Mouse (Mus musculus): ENCODE measurements around the gene Eftud2. TPM values are rescaled to one million over a fixed set of nuclear protein-coding genes. Genes with fewer than 3 reads are reported as not detected.

Gene Eftud2
- 239 and 255 TPM in 2 replicates for polyA plus RNA-seq (2014; fragmentation: Nextera tagmentation; extraction: Ambion mirVana)

GRCm38 (mm10) chr11:102880585-102881313 is at the start of gene Eftud2, which contains the start of gene Ccdc103:
Gene Eftud2 (minus strand): TSS chr11:102880985.
Gene Ccdc103 (plus strand): TSS chr11:102881204.
- under 1% methylated on average over 62 of the region's 62 CpGs for WGBS
- peaks cover 10% of the 10 kb centered on the region for H3K4me1 ChIP-seq (ENCODE audit: control insufficient read depth, insufficient read depth, low read length)

GRCm38 (mm10) chr11:102925351-102925717 is 44.5 kb upstream of the Eftud2 start:
- H3K27me3 ChIP-seq (ENCODE audit: control insufficient read depth, insufficient read depth, low read length): no peaks in the 10 kb centered on the region
- H3K4me3 ChIP-seq (ENCODE audit: low read depth, low read length): peak overlapping the region; percentile 64
- peak overlapping the region; percentile 86 for H3K27ac ChIP-seq (ENCODE audit: low read depth, low read length)
- H3K36me3 ChIP-seq (ENCODE audit: control insufficient read depth, insufficient read depth, low read length): peaks cover 3% of the 10 kb centered on the region
- DNase-seq (ENCODE audit: low spot score) (no peak), ATAC-seq (ENCODE audit: insufficient read depth, low FRiP score, low TSS enrichment) (peak; percentile 20; the same call in 1 of the 2 replicates)
- no peaks in the 10 kb centered on the region for H3K9me3 ChIP-seq (ENCODE audit: control insufficient read depth, low read length)
- 2% methylated on average over 10 of the region's 10 CpGs for WGBS
- H3K9ac ChIP-seq (ENCODE audit: low read length): peak overlapping the region; percentile 60
- H3K4me2 ChIP-seq (ENCODE audit: low read depth): peak overlapping the region; percentile 45
- peaks cover 2% of the 10 kb centered on the region; the same call in 1 of the 2 replicates for H3K4me1 ChIP-seq (ENCODE audit: control insufficient read depth, insufficient read depth, low read length)

More at GRCm38 (mm10) chr11:102880585-102881313, at the start of gene Eftud2, which contains the start of gene Ccdc103:
- DNase-seq (ENCODE audit: low spot score) (peak; percentile 93), ATAC-seq (ENCODE audit: insufficient read depth, low FRiP score, low TSS enrichment) (peak; percentile 91)
- Histone ChIP-seq H3K27me3 (ENCODE audit: control insufficient read depth, insufficient read depth, low read length) (no peaks in the 10 kb centered on the region), H3K9me3 (ENCODE audit: control insufficient read depth, low read length) (no peaks in the 10 kb centered on the region), H3K9ac (ENCODE audit: low read length) (peak within 1 kb of the TSS; percentile 74), H3K27ac (ENCODE audit: low read depth, low read length) (peak within 1 kb of the TSS; percentile 47), H3K4me2 (ENCODE audit: low read depth) (peak within 1 kb of the TSS; percentile 66), H3K4me3 (ENCODE audit: low read depth, low read length) (peak within 1 kb of the TSS; percentile 70), H3K36me3 (ENCODE audit: control insufficient read depth, insufficient read depth, low read length) (peaks cover 3% of the 10 kb centered on the region; the same call in 1 of the 2 replicates)

- WGBS: under 1% methylated on average over 62 of the region's 62 CpGs
- Histone ChIP-seq H3K4me1 (ENCODE audit: control insufficient read depth, insufficient read depth, low read length) (peaks cover 2% of the 10 kb centered on the region; the same call in 1 of the 2 replicates), H3K27me3 (ENCODE audit: control insufficient read depth, insufficient read depth, low read length) (no peaks in the 10 kb centered on the region), H3K9ac (ENCODE audit: low read length) (peak within 1 kb of the TSS; percentile 60), H3K4me2 (ENCODE audit: low read depth) (peak within 1 kb of the TSS; percentile 45), H3K4me3 (ENCODE audit: low read depth, low read length) (peak within 1 kb of the TSS; percentile 64), H3K9me3 (ENCODE audit: control insufficient read depth, low read length) (no peaks in the 10 kb centered on the region), H3K27ac (ENCODE audit: low read depth, low read length) (peak within 1 kb of the TSS; percentile 86), H3K36me3 (ENCODE audit: control insufficient read depth, insufficient read depth, low read length) (peaks cover 3% of the 10 kb centered on the region)
- ATAC-seq (ENCODE audit: insufficient read depth, low FRiP score, low TSS enrichment) (peak; percentile 81), DNase-seq (ENCODE audit: low spot score) (peak; percentile 97)
Observed at GRCm38 (mm10) chr11:102924557-102925350, 44.0 kb upstream of the Eftud2 start, which contains the start of gene Kif18b. Gene Kif18b (minus strand): TSS chr11:102925124.

- H3K4me3 ChIP-seq (ENCODE audit: low read depth, low read length): no peak overlapping the region
- H3K4me2 ChIP-seq (ENCODE audit: low read depth): no peak overlapping the region
- no peak overlapping the region for H3K9ac ChIP-seq (ENCODE audit: low read length)
- no peaks in the 10 kb centered on the region for H3K27me3 ChIP-seq (ENCODE audit: control insufficient read depth, insufficient read depth, low read length)
- DNase-seq (ENCODE audit: low spot score) (no peak), ATAC-seq (ENCODE audit: insufficient read depth, low FRiP score, low TSS enrichment) (no peak)
- H3K36me3 ChIP-seq (ENCODE audit: control insufficient read depth, insufficient read depth, low read length): peaks cover 3% of the 10 kb centered on the region
- H3K4me1 ChIP-seq (ENCODE audit: control insufficient read depth, insufficient read depth, low read length): peaks cover 2% of the 10 kb centered on the region; the same call in 1 of the 2 replicates
- 85% methylated on average over 6 of the region's 6 CpGs for WGBS
- H3K27ac ChIP-seq (ENCODE audit: low read depth, low read length): no peak overlapping the region
- no peaks in the 10 kb centered on the region for H3K9me3 ChIP-seq (ENCODE audit: control insufficient read depth, low read length)
Observed at GRCm38 (mm10) chr11:102921491-102921890, 40.7 kb upstream of the Eftud2 start.

DNA sequence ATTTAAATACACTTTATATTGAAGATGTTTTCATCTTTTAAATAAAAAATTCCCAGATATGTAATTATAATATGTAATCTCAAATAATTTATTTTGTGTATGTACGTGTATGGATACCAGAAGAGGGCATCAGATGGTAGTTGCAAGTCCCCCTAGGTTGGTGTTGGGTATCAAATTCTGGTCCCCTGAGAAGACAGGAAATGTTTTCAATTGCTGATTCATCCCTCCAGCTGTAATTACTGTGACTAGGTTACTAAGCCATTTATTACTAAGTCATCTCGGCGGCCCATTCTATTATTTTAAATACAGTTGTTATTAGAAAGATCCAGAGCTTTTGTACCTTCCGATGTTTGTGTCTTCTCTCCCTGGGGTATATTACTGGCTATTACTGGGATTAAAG is 37.3 kb upstream of the Eftud2 start:
- no peak for ATAC-seq (ENCODE audit: insufficient read depth, low FRiP score, low TSS enrichment)
- Histone ChIP-seq H3K4me1 (ENCODE audit: control insufficient read depth, insufficient read depth, low read length) (peaks cover 2% of the 10 kb centered on the region; the same call in 1 of the 2 replicates), H3K36me3 (ENCODE audit: control insufficient read depth, insufficient read depth, low read length) (peaks cover 17% of the 10 kb centered on the region), H3K4me2 (ENCODE audit: low read depth) (no peak overlapping the region), H3K9ac (ENCODE audit: low read length) (no peak overlapping the region), H3K27ac (ENCODE audit: low read depth, low read length) (no peak overlapping the region), H3K4me3 (ENCODE audit: low read depth, low read length) (no peak overlapping the region), H3K9me3 (ENCODE audit: control insufficient read depth, low read length) (no peaks in the 10 kb centered on the region), H3K27me3 (ENCODE audit: control insufficient read depth, insufficient read depth, low read length) (no peaks in the 10 kb centered on the region)
- no peak for DNase-seq (ENCODE audit: low spot score)
- 91% methylated on average over 4 of the region's 4 CpGs for WGBS

DNA sequence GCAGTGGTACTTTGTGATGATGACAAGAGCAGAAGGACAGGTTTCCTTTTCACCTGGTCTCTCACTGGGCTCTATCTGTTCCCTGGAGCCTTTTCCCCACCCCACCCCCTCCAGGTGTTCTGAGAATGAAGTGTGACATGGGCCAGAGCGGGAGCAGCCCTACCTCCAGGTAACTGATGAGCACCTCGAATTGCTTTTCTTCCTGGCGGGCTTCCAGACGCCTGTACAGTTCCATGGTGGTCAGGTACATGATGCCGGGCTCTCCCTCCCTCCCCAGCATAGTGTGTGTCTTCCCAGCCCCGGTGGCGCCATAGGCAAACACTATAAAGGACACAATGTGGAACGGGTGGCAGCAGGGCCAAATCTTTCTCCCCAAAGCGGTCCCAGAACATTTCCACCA is 34.6 kb upstream of the Eftud2 start:
- peaks cover 18% of the 10 kb centered on the region for H3K36me3 ChIP-seq (ENCODE audit: control insufficient read depth, insufficient read depth, low read length)
- H3K4me2 ChIP-seq (ENCODE audit: low read depth): no peak overlapping the region
- H3K27ac ChIP-seq (ENCODE audit: low read depth, low read length): no peak overlapping the region
- H3K9me3 ChIP-seq (ENCODE audit: control insufficient read depth, low read length): no peaks in the 10 kb centered on the region
- H3K4me1 ChIP-seq (ENCODE audit: control insufficient read depth, insufficient read depth, low read length): no peaks in the 10 kb centered on the region
- no peak overlapping the region for H3K4me3 ChIP-seq (ENCODE audit: low read depth, low read length)
- no peak overlapping the region for H3K9ac ChIP-seq (ENCODE audit: low read length)
- no peak for DNase-seq (ENCODE audit: low spot score)
- no peak for ATAC-seq (ENCODE audit: insufficient read depth, low FRiP score, low TSS enrichment)
- WGBS: 96% methylated on average over 9 of the region's 9 CpGs
- H3K27me3 ChIP-seq (ENCODE audit: control insufficient read depth, insufficient read depth, low read length): no peaks in the 10 kb centered on the region

DNA sequence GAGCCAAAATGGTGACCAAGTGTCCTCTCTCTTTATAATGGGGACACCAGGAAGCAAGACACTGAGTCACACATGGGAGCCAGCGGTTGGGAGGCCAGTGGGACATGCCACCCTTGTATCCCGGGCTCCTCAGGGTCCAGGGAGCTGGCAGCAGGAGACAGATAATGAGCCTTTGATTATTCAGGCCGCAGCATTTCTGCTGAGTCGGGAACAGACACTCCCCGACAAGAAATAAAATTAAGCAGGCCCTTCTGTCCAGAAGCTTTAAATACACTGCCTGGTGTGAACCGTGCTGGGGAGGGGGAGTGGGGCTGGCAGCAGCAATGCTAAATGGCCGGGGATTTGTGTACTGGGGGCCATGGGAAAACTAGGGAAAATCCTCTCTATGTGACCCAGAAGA is 30.6 kb upstream of the Eftud2 start:
- H3K27me3 ChIP-seq (ENCODE audit: control insufficient read depth, insufficient read depth, low read length): no peaks in the 10 kb centered on the region
- 83% methylated on average over 7 of the region's 7 CpGs for WGBS
- H3K36me3 ChIP-seq (ENCODE audit: control insufficient read depth, insufficient read depth, low read length): peaks cover 34% of the 10 kb centered on the region
- DNase-seq (ENCODE audit: low spot score) (no peak), ATAC-seq (ENCODE audit: insufficient read depth, low FRiP score, low TSS enrichment) (no peak)
- no peaks in the 10 kb centered on the region for H3K9me3 ChIP-seq (ENCODE audit: control insufficient read depth, low read length)
- no peaks in the 10 kb centered on the region for H3K4me1 ChIP-seq (ENCODE audit: control insufficient read depth, insufficient read depth, low read length)
- no peak overlapping the region for H3K9ac ChIP-seq (ENCODE audit: low read length)
- H3K4me2 ChIP-seq (ENCODE audit: low read depth): no peak overlapping the region
- H3K27ac ChIP-seq (ENCODE audit: low read depth, low read length): no peak overlapping the region
- no peak overlapping the region for H3K4me3 ChIP-seq (ENCODE audit: low read depth, low read length)

DNA sequence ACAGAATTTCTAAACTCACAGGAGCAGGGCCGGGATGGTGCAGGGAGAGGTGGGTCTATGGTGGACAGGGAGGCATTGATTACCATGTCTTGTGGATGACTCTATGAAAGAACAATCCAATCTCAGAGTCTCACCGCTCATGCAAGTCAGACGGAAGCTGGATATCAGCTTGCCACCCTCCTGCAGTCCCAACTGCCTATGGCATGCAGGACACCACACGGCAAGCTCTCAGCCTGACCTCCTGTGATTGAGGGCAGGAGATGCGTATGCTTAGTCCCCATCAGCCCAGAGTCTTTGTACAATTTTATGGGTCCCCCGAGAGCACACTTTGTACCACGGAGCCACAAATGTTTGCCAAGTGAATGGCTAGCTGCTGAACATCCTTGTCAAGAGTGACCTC is 22.9 kb upstream of the Eftud2 start:
- Histone ChIP-seq H3K4me2 (ENCODE audit: low read depth) (no peak overlapping the region), H3K36me3 (ENCODE audit: control insufficient read depth, insufficient read depth, low read length) (peaks cover 14% of the 10 kb centered on the region), H3K9me3 (ENCODE audit: control insufficient read depth, low read length) (no peaks in the 10 kb centered on the region), H3K4me3 (ENCODE audit: low read depth, low read length) (no peak overlapping the region), H3K27ac (ENCODE audit: low read depth, low read length) (no peak overlapping the region), H3K9ac (ENCODE audit: low read length) (no peak overlapping the region), H3K4me1 (ENCODE audit: control insufficient read depth, insufficient read depth, low read length) (no peaks in the 10 kb centered on the region), H3K27me3 (ENCODE audit: control insufficient read depth, insufficient read depth, low read length) (no peaks in the 10 kb centered on the region)
- ATAC-seq (ENCODE audit: insufficient read depth, low FRiP score, low TSS enrichment) (no peak), DNase-seq (ENCODE audit: low spot score) (no peak)
- 72% methylated on average over 7 of the region's 7 CpGs for WGBS

Data from neural tube, embryonic 11.5 days (tissue).